Mouse (Mus musculus): ENCODE data around the gene Wdr66.

Gene Wdr66

GRCm38 (mm10) chr5:123313851-123314380 lies 62.0 kb downstream of the Wdr66 start:
- no peak for DNase-seq (ENCODE audit: low read depth, low spot score)

- no peak for DNase-seq (ENCODE audit: low read depth, low spot score)
These were observed 63.4 kb downstream of the Wdr66 start for GRCm38 (mm10) chr5:123315219-123315866.

DNA sequence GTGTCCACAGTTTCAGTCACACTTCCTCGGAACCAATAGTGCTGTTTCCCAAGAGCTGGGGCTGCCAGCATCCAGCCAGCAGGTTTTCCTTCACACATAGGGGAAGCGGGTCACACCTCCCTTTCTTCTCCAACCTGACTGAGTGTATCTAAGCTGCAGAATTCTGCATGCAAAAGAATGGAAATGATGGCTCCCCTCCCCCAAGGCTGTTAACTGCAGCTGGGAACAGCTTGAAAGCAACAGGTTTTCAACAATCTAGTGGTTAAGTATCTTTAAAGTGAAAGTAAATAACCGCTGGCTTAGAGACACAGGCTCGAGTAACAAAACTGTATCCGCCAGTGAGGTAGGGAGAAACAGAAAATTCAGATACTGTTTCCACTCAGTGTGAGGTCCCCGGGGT lies 66.1 kb downstream of the Wdr66 start:
- no peak for DNase-seq (ENCODE audit: low read depth, low spot score)

GRCm38 (mm10) chr5:123320136-123320535 lies 68.2 kb downstream of the Wdr66 start:
- DNase-seq (ENCODE audit: low read depth, low spot score) = no peak

DNA sequence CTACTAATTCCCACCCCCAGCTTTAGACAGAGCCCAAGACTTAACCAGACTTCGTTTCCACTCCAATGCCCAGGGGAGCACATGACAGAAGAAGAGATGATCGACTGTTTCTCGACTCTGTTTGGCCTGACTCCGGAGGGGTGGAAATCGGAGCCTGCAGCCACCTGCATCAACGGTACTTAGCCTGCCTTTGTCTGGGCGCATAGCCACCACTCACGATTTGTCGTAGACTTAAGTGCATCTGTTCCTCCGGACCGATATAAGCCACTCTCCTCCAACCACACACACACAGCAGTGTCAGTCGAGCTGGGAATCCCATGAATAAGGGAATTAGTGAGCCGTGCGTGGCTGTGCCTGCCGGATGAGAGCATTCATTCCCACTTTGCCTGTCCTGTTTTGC lies 72.3 kb downstream of the Wdr66 start:
- no peak for DNase-seq (ENCODE audit: low read depth, low spot score)

DNA sequence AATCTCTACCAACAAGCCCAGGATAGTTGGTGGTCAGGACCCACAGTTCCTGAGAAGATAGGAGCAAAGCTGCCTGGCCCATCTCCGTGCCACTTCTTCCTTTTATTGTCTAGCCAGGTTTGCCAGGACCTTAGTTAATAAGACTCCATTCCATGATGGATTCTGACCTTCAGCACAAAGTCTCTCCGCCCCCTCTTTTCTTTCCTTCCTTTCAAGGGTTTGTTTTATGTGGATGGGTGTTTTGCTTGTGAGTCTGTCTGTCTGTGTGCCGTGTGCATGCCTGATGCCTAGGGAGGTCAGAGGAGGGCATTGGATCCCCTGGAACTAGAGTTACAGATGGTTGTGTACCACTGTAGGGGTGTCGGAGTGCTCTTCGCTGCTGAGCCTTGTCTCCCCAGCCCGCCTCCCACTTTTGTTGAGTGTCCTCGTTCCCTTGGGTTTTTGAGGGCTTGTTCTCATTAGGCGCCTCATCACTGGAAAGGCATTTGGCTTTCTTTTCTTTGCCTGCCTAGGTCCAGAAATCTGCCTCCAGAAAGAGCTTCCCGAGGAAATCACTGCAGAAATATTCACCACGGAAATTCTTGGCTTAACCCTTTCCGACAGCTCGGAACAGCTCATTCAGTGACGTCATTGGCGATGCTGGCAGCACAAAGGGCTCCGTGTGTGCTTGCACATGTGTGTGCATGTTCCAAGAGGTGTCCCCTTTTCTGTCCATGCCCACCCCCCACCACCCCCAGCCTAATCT lies 74.3 kb downstream of the Wdr66 start:
- no peak for DNase-seq (ENCODE audit: low read depth, low spot score)

GRCm38 (mm10) chr5:123326751-123327148 lies 74.8 kb downstream of the Wdr66 start:
- DNase-seq (ENCODE audit: low read depth, low spot score) = no peak

DNA sequence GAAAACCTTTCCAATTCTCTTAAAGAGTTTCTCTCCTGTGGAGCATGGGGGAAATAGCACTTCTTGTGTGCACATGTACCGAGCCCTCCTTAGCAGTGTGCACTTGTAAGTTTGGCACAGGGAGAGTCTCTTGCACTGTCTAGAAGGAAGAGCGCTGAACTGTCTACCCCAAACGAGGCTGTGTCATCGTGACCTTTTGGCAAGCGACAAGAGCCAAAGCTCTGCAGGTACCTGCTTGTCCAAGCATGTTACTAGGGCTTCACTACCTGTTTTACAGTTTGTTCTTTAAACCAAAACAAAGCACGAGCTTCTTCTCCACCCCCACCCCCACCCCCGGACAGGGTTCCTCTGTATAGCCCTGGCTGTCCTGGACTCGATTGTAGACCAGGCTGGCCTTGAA lies 75.8 kb downstream of the Wdr66 start:
- no peak for DNase-seq (ENCODE audit: low read depth, low spot score)

DNA sequence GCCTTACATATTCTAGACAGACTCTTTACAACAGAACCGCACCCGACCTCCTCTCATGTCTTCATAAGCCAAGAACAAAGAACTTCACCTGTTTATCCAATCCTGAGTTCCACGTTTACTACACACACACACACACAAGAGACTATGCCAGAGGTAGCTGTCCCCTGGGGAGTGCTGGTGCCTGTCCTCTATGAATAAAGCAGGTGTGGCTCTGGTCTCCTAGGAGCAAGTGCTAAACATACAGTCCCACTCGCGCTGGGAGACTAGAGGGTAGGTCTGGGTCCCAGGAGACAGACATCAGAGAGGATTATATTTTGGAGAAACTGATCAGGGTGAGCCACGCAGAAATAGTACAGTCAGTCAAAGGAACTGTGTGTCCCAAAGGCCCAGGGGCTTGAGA lies 81.7 kb downstream of the Wdr66 start:
- DNase-seq (ENCODE audit: low read depth, low spot score) = no peak

GRCm38 (mm10) chr5:123336205-123336961 lies 84.5 kb downstream of the Wdr66 start:
- no peak for DNase-seq (ENCODE audit: low read depth, low spot score)

GRCm38 (mm10) chr5:123338463-123338862 lies 86.6 kb downstream of the Wdr66 start:
- no peak for DNase-seq (ENCODE audit: low read depth, low spot score)

DNA sequence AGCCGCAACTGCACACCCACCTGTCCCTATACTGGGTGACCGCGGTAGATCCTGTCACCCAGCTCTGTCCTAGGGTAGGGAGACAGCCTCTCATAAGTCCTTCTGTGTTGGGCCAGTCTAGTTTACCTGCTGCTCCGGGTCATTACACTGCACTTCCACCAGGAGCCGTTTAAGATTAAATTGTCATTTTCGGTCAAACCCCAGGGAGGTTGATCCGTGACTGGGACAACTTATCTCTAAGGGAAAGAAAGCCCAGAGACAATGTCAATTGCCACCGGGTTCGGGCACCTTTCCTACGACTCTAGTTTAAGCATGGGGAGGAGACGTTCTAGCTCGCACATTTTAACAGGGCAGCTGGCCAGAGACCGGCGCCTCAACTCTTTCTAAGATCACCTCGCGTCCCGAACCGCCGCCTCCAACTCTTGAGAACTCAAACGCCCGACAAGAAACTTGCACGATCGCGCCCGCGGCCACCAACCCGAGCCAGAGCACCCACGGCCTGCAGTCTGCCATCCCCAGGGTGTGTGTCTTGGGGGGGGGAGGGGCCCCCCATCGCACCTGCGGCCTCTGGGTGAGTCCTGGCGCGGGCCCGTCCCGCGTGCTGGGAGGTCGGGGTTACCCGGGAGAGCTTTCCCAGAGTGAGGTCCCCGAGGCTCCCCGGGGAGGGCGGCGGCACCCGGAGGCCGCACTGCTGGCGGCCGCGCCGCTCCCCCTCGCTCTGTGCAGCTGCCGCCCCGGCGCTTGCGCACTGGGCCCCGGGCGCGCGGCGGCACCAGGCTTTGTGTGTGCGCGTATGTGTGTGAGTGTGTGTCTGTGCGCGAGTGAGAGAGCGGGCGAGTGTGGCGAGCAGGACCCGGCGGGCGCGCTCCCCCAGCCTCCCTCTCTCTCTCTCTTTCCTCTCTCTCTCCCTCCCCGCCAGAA lies 92.1 kb downstream of the Wdr66 start, which contains the start of gene Bcl7a:
Bcl7a (plus strand) TSS at position 128 of the 921 bp plus-strand sequence.
- peak; percentile 87 for DNase-seq (ENCODE audit: low read depth, low spot score)

DNA sequence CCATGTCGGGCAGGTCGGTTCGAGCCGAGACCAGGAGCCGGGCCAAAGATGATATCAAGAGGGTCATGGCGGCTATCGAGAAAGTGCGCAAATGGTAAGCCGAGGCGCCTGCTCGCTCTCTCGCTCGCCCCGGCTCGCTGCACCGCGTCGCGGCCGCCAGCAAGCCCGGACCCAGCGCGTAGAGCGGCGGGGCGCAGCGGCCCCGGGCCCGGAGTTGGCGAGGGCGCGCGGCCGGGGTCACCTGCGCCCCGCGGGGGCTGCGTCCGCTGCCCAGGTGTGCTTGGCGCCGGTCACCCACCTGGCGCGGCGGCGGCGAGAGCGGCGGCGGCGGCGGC lies 92.7 kb downstream of the Wdr66 start:
- no peak for DNase-seq (ENCODE audit: low read depth, low spot score)

- peak; percentile 32 for DNase-seq (ENCODE audit: low read depth, low spot score)
These were observed 93.3 kb downstream of the Wdr66 start for GRCm38 (mm10) chr5:123344963-123345852.

GRCm38 (mm10) chr5:123345853-123346654 lies 94.2 kb downstream of the Wdr66 start:
- peak; percentile 24 for DNase-seq (ENCODE audit: low read depth, low spot score)

DNA sequence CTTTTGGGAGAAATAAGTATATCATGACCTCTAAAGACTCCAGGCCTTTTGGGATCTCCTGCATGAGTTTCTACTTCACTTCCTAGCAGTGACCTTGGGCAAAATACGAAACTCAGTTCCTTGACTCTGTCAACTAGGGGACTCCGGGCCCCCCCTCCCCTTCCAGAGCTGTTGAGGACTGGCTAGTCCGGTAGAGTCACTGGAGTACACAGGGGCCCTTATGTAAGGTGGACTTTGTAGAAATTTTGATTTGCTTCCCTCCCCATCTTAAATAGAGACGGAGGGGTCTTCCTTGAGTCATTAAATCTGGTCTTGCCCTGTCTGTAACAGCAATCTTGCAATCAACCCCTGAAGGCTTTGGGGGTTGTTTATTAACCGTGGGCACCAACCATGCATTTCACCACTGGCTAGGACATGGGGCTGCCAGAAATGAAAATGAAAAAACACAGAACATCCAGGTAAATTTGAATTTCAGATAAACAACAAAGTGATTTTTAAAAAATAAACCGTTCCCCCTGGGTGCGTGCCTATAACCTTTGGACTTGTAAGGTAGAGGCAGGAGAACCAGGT lies 94.9 kb downstream of the Wdr66 start:
- DNase-seq (ENCODE audit: low read depth, low spot score) = no peak

DNA sequence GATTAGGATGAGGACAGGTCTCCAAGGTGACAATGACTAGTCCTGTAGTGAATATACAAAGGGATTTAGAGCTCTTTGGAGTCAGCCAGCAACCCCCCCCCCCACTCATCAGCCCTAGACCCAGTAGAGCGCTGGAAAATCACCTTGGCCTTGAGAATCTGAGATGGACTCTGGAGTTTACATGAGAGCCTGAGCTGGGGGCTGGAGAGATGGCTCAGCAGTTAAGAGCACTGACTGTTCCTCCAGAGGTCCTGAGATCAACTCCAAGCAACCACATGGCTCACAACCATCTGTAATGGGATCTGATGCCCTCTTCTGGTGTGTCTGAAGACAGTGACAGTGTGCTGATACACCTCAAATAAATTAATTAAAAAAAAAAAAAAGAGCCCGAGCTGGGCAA lies 96.1 kb downstream of the Wdr66 start:
- DNase-seq (ENCODE audit: low read depth, low spot score) = no peak

DNA sequence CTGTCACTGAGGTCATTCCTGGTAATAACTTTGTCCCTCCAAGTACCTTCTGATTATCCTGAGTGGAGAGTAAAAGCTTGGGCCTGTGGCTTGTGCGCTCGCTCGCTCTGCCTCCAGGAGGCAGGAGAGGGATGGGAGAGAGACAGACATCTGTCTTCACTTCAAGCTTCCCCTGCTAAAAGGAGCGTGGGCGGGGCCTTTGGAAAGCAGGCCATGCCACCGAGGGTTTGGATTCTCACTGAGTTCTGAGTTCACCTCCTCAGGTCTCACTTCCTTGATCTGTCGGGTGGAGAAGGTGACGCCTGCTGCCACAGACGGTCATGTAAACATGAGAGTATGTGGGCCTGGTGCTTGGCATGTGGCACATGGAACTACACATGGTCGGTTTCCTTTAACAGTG lies 98.5 kb downstream of the Wdr66 start:
- DNase-seq (ENCODE audit: low read depth, low spot score) = peak; percentile 16

DNA sequence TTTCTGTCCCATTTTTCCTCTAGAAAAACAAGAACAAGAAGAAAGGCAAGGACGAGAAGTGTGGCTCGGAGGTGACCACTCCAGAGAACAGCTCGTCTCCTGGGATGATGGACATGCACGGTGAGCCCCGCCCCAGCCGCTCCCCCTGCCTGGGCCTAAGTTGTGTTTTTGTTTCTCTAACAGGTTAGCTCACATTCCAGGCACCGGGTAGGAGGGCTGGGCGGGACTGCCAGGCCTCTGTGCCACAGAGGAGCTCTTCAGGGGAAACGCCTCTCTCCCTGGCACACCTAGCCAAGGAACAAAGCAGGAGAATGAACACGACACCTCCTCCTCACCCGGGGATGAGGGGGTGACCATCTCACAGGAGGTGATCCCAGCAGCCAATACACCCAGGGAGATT lies 104.0 kb downstream of the Wdr66 start:
- DNase-seq (ENCODE audit: low read depth, low spot score) = no peak

Measured in embryo, embryonic 11.5 days (tissue).